Mouse (Mus musculus): ENCODE data around the gene Gucy2e. TPM values are rescaled to one million over a fixed set of nuclear protein-coding genes. Genes with fewer than 3 reads are reported as not detected.
A peak's percentile ranks its signal among the peaks of the same experiment; 100 is the strongest.

Gucy2e gene
- polyA plus RNA-seq, 2 experiments, result not detected

DNA sequence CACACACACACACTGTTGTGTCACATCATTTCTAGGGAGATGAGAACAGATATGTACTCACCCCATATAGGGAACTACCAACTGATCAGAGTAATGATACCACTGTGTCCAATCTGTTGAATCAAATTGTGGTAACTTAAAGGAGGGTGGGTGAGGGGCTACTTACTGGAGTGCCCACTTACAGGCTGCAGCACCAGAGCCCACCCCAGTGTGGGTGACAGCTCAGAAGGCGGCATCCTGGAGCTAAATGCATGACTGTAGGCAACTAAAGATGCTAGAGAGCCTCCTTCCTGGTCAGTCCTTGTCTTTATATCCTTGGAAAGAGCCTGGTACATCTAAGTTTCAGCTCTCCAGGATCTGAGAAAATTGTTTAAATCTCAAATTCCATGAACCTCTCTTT is 37.6 kb downstream of the Gucy2e start:
- Histone ChIP-seq H3K36me3 (replicated peaks; ENCODE audit: control insufficient read depth, insufficient read depth, low read depth) (no peaks in the 10 kb centered on the region), H3K27ac (no peak overlapping the region), H3K4me2 (ENCODE audit: low read depth) (no peak overlapping the region), H3K9ac (replicated peaks) (no peak overlapping the region), H3K27me3 (ENCODE audit: control insufficient read depth, insufficient read depth, low read length) (peaks cover 23% of the 10 kb centered on the region), H3K9me3 (ENCODE audit: control insufficient read depth, low read length) (no peaks in the 10 kb centered on the region), H3K4me1 (replicated peaks; ENCODE audit: control insufficient read depth in 2 of 2, insufficient read depth in 2 of 2, low read length in 1 of 2) (no peaks in the 10 kb centered on the region), H3K4me3 (ENCODE audit: insufficient read depth in 1 of 2, low read depth in 2 of 2, low read length in 2 of 2) (no peak overlapping the region)
- TF ChIP-seq CTCF (IDR thresholded peaks at IDR 0.05; ENCODE audit: low read depth) (no peak), EP300 (IDR thresholded peaks at IDR 0.05; ENCODE audit: low read depth) (no peak)
- DNase-seq (ENCODE audit: low read depth in 3 of 3, low spot score in 3 of 3) (no peak), ATAC-seq (ENCODE audit: insufficient read depth) (no peak)
- WGBS (ENCODE audit: insufficient replicate concordance), result 54% methylated on average over 1 of the region's 1 CpGs

DNA sequence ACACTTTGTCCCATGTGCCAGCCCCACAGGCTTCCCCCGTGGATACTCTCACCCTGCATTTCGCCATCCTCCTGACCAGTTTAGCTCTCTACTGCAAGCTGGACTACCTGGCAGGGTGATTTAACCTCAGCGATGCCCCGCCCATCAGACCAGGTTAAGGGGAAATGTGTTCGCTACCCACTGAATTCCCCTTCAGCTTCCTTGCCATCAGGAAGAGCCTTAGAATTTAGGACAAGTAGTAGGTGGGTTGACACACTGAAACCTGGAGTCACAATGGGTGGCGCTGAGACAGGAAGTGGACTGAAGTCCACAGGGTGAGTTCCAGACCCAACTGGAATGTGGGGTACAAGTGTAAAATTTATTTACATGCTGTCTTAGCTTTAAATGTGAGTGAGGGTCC is 39.1 kb downstream of the Gucy2e start, which contains the start of gene Alox8:
Gene Alox8 (minus strand): TSS at position 101 of the 400 bp plus-strand sequence.
- Histone ChIP-seq H3K27me3 (ENCODE audit: control insufficient read depth, insufficient read depth, low read length) (peaks cover 23% of the 10 kb centered on the region), H3K4me1 (replicated peaks; ENCODE audit: control insufficient read depth in 2 of 2, insufficient read depth in 2 of 2, low read length in 1 of 2) (no peaks in the 10 kb centered on the region), H3K27ac (no peak within 1 kb of the TSS), H3K36me3 (replicated peaks; ENCODE audit: control insufficient read depth, insufficient read depth, low read depth) (no peaks in the 10 kb centered on the region), H3K4me2 (ENCODE audit: low read depth) (no peak within 1 kb of the TSS), H3K4me3 (ENCODE audit: insufficient read depth in 1 of 2, low read depth in 2 of 2, low read length in 2 of 2) (no peak within 1 kb of the TSS), H3K9me3 (ENCODE audit: control insufficient read depth, low read length) (no peaks in the 10 kb centered on the region), H3K9ac (replicated peaks) (no peak within 1 kb of the TSS)
- no peak for ATAC-seq (ENCODE audit: insufficient read depth)
- 29% methylated on average over 6 of the region's 6 CpGs for WGBS (ENCODE audit: insufficient replicate concordance)
- no peak for TF ChIP-seq CTCF (IDR thresholded peaks at IDR 0.05; ENCODE audit: low read depth)
- no peak for TF ChIP-seq EP300 (IDR thresholded peaks at IDR 0.05; ENCODE audit: low read depth)
- no peak for DNase-seq (ENCODE audit: low read depth in 3 of 3, low spot score in 3 of 3)

DNA sequence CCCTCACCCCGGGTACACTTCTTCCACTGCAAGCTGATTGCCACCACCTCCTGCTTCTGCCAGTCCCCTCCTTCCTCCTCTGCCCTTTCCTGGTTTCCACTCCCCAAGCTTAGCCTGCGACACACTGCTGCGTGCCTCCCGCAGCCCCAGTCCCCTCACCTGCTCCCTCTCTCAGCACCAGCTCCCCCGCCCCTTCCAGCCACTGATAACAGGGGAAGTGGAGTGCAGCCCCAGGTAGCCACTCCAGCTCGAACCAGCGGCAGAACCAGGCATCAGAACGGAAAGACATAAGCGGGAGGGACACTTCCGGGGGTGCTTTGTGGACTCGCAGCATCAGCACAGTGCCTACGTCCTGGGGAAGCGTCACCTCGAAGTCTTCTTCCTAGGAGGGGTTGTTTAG is 39.6 kb downstream of the Gucy2e start:
- Histone ChIP-seq H3K4me1 (replicated peaks; ENCODE audit: control insufficient read depth in 2 of 2, insufficient read depth in 2 of 2, low read length in 1 of 2) (no peaks in the 10 kb centered on the region), H3K9ac (replicated peaks) (no peak overlapping the region), H3K4me2 (ENCODE audit: low read depth) (no peak overlapping the region), H3K27ac (no peak overlapping the region), H3K4me3 (ENCODE audit: insufficient read depth in 1 of 2, low read depth in 2 of 2, low read length in 2 of 2) (no peak overlapping the region), H3K36me3 (replicated peaks; ENCODE audit: control insufficient read depth, insufficient read depth, low read depth) (no peaks in the 10 kb centered on the region), H3K9me3 (ENCODE audit: control insufficient read depth, low read length) (no peaks in the 10 kb centered on the region), H3K27me3 (ENCODE audit: control insufficient read depth, insufficient read depth, low read length) (peaks cover 23% of the 10 kb centered on the region)
- ATAC-seq (ENCODE audit: insufficient read depth) (no peak), DNase-seq (ENCODE audit: low read depth in 3 of 3, low spot score in 3 of 3) (no peak)
- no peak for TF ChIP-seq CTCF (IDR thresholded peaks at IDR 0.05; ENCODE audit: low read depth)
- no peak for TF ChIP-seq EP300 (IDR thresholded peaks at IDR 0.05; ENCODE audit: low read depth)
- 0% methylated on average over 14 of the region's 14 CpGs for WGBS (ENCODE audit: insufficient replicate concordance)

DNA sequence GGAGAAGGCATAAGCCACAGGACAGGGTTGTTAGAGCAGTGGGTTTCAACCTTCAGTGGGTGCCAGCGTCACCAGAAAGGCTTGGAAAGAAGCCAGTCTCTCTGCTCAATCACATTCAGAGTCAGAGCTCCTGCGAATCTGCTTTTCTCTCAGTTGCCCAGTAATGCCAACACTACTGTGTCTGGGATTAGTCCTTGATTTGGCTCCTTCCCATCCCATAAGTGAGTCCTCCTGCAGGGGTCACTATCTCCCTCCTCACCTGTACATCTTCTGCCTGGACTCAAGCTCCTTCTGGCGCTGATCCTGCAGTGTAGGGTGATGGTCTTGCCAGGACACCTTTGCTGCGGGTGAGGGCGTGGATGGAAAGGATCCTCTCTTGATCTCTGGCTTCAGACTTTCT is 40.1 kb downstream of the Gucy2e start:
- TF ChIP-seq CTCF (IDR thresholded peaks at IDR 0.05; ENCODE audit: low read depth), result peak; percentile 21
- TF ChIP-seq EP300 (IDR thresholded peaks at IDR 0.05; ENCODE audit: low read depth), result no peak
- ATAC-seq (ENCODE audit: insufficient read depth), result no peak
- H3K27ac ChIP-seq, result no peak overlapping the region
- no peaks in the 10 kb centered on the region for H3K36me3 ChIP-seq (replicated peaks; ENCODE audit: control insufficient read depth, insufficient read depth, low read depth)
- H3K9me3 ChIP-seq (ENCODE audit: control insufficient read depth, low read length), result no peaks in the 10 kb centered on the region
- H3K9ac ChIP-seq (replicated peaks), result no peak overlapping the region
- no peaks in the 10 kb centered on the region for H3K4me1 ChIP-seq (replicated peaks; ENCODE audit: control insufficient read depth in 2 of 2, insufficient read depth in 2 of 2, low read length in 1 of 2)
- H3K27me3 ChIP-seq (ENCODE audit: control insufficient read depth, insufficient read depth, low read length), result peaks cover 23% of the 10 kb centered on the region
- no peak overlapping the region for H3K4me2 ChIP-seq (ENCODE audit: low read depth)
- no peak for DNase-seq (ENCODE audit: low read depth in 3 of 3, low spot score in 3 of 3)
- H3K4me3 ChIP-seq (ENCODE audit: insufficient read depth in 1 of 2, low read depth in 2 of 2, low read length in 2 of 2), result no peak overlapping the region
- 9% methylated on average over 5 of the region's 5 CpGs for WGBS (ENCODE audit: insufficient replicate concordance)

DNA sequence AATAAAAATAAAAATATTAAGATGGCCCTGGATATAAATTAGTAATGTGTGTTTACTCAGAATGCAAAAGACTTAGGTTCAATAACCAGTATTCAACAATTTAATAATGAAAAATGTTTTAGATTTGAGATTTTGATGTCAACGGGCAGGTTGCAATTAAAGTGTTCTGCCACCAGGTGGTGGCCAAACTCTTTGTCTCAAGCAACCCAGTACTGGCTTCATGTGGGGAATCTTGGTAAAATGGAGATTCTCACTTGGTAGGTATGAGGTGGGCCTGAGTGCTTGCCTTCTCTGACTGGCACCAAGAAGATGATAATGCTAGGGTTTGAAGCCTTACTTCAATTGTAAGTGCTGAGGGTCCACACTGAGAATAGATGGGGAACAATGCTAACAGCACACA is 44.0 kb downstream of the Gucy2e start:
- peak; percentile 61 for TF ChIP-seq CTCF (IDR thresholded peaks at IDR 0.05; ENCODE audit: low read depth)
- TF ChIP-seq EP300 (IDR thresholded peaks at IDR 0.05; ENCODE audit: low read depth), result no peak
- Histone ChIP-seq H3K4me2 (ENCODE audit: low read depth) (no peak overlapping the region), H3K27ac (no peak overlapping the region), H3K36me3 (replicated peaks; ENCODE audit: control insufficient read depth, insufficient read depth, low read depth) (no peaks in the 10 kb centered on the region), H3K9ac (replicated peaks) (no peak overlapping the region), H3K27me3 (ENCODE audit: control insufficient read depth, insufficient read depth, low read length) (peaks cover 17% of the 10 kb centered on the region), H3K9me3 (ENCODE audit: control insufficient read depth, low read length) (no peaks in the 10 kb centered on the region), H3K4me1 (replicated peaks; ENCODE audit: control insufficient read depth in 2 of 2, insufficient read depth in 2 of 2, low read length in 1 of 2) (no peaks in the 10 kb centered on the region), H3K4me3 (ENCODE audit: insufficient read depth in 1 of 2, low read depth in 2 of 2, low read length in 2 of 2) (no peak overlapping the region)
- DNase-seq (ENCODE audit: low read depth in 3 of 3, low spot score in 3 of 3), result no peak
- 3% methylated on average over 1 of the region's 1 CpGs for WGBS (ENCODE audit: insufficient replicate concordance)
- no peak for ATAC-seq (ENCODE audit: insufficient read depth)
